Mouse (Mus musculus) stomach, postnatal 0 days (tissue): ENCODE measurements around the gene Lgals3.

ENCODE experiments used
- CTCF ChIP-seq: IDR thresholded peaks from 2 replicates; pipeline ENCODE4 v1.5.1; 2016; ENCODE audit warnings: antibody characterized with exemption, low read depth, mild to moderate bottlenecking, moderate library complexity
- EP300 ChIP-seq: optimal IDR thresholded peaks from 2 replicates; pipeline ENCODE3; 2016; ENCODE audit warnings: antibody characterized with exemption

DNA sequence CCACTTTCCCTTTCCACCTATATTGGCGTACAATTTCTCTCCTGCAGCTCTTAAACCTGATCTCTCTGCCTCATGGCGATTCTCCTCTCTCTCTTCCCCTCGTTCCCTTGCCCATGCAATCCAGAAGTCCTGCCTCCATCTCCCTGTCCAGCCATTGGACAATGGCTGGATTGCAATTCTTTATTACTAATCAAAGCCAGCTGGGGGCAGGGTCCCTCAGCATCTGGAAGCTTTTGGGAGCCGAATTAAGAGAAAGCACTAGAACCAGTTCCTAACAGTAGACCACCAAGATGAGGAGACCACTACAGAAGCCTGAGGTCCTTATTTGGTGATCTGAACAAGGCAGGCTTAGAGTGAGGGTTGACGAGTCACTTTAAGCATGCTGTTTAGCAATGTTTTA, 35.6 kb upstream of the Lgals3 start:
- TF ChIP-seq CTCF (no peak), EP300 (no peak)
